Mouse (Mus musculus) small intestine, adult 2 months (tissue): ENCODE data around the gene Pkig.

Experiments used
- CTCF ChIP-seq: fragments of 200-500 bp; IDR thresholded peaks from 2 replicates; pipeline ENCODE4 v1.5.1; 2012; ENCODE audit warnings: low read depth, mild to moderate bottlenecking, control low read depth, inconsistent platforms, low read length, moderate library complexity, mixed read lengths; ENCODE audit not compliant: insufficient replicate concordance, insufficient read length; ENCODE audit errors: extremely low read depth
- POLR2A ChIP-seq: fragments of 200-500 bp; IDR thresholded peaks from 2 replicates; pipeline ENCODE4 v1.6.1; 2012; ENCODE audit warnings: low read depth, mild to moderate bottlenecking, control low read depth, inconsistent platforms, low read length, moderate library complexity

- TF ChIP-seq CTCF = no peak
- TF ChIP-seq POLR2A = no peak
These were observed 11.6 kb upstream of the Pkig start for GRCm38 (mm10) chr2:163646461-163647080.
